ENCODE assay signal across 33 mouse cellular contexts in genomic region chr19:24901666-24902065, GRCm38 (mm10). TPM values are rescaled to one million over a fixed set of nuclear protein-coding genes. Genes with fewer than 3 reads are reported as not detected.
DNase-seq lines count a peak whose midpoint lies in the region; ATAC-seq lines count a peak whose summit lies in the region.
"Had no signal": no experiment of that assay in that cellular context is flagged by ENCODE, and none has a peak within 500 bp of the region (broad histone marks: within the 10 kb centered on the region; RNA-seq: fewer than 3 reads in every experiment).

No protein-coding gene starts in this region.

- H3K36me3 ChIP-seq in hindbrain, embryonic 11.5 days (ENCODE audit: control insufficient read depth, insufficient read depth, low read length) = no peaks in the 10 kb centered on the region
- no peaks in the 10 kb centered on the region for H3K36me3 ChIP-seq in hindbrain, embryonic 16.5 days (ENCODE audit: control insufficient read depth, insufficient read depth, low read length)
- no peaks in the 10 kb centered on the region for H3K36me3 ChIP-seq in midbrain, embryonic 11.5 days (ENCODE audit: control insufficient read depth, insufficient read depth, low read length)
- H3K36me3 ChIP-seq in midbrain, embryonic 14.5 days (ENCODE audit: control insufficient read depth, insufficient read depth, low read length) = no peaks in the 10 kb centered on the region
- H3K36me3 ChIP-seq: embryonic facial prominence, embryonic 13.5 days; forebrain, embryonic 12.5 days; forebrain, embryonic 15.5 days; G1E had no signal

- WGBS in hindbrain, embryonic 11.5 days = 10% methylated on average over 3 of the region's 3 CpGs
- 7% methylated on average over 3 of the region's 3 CpGs for WGBS in hindbrain, embryonic 16.5 days
- 10% methylated on average over 3 of the region's 3 CpGs for WGBS in midbrain, embryonic 11.5 days
- 6% methylated on average over 3 of the region's 3 CpGs for WGBS in midbrain, embryonic 14.5 days

- peak; percentile 66 for DNase-seq in heart, adult 11 months
- DNase-seq in heart, adult 8-10 months (ENCODE audit: low spot score) = no peak
- DNase-seq in hindbrain, embryonic 11.5 days (ENCODE audit: low spot score) = peak; percentile 26
- peak; percentile 90 for DNase-seq in midbrain, embryonic 11.5 days (ENCODE audit: low spot score, missing footprints)
- no peak for DNase-seq in midbrain, embryonic 14.5 days
- DNase-seq in thymus, postnatal 10 days (ENCODE audit: low spot score in 2 of 2) = no peak
- DNase-seq: adrenal gland, postnatal 14 days; cerebellum, adult 11-12 months; cerebellum, adult 8-10 months; cerebellum, postnatal 10 days; cerebellum, postnatal 36 days; gastrocnemius, postnatal 36 days; kidney, adult 2 months had no signal

- no peak for ATAC-seq in hindbrain, embryonic 11.5 days (ENCODE audit: low FRiP score)
- no peak for ATAC-seq in hindbrain, embryonic 16.5 days
- ATAC-seq in midbrain, embryonic 11.5 days (ENCODE audit: low FRiP score) = no peak
- no peak for ATAC-seq in midbrain, embryonic 14.5 days (ENCODE audit: low FRiP score, low TSS enrichment)
- ATAC-seq: forebrain, embryonic 15.5 days; intestine, postnatal 0 days; Patski had no signal

- no peak overlapping the region for H3K9ac ChIP-seq in hindbrain, embryonic 11.5 days (ENCODE audit: low read depth, low read length)
- H3K9ac ChIP-seq in hindbrain, embryonic 16.5 days (ENCODE audit: low read depth, low read length) = no peak overlapping the region
- H3K9ac ChIP-seq in midbrain, embryonic 11.5 days (ENCODE audit: low read length) = no peak overlapping the region
- no peak overlapping the region for H3K9ac ChIP-seq in midbrain, embryonic 14.5 days (replicated peaks; ENCODE audit: low read length)
- H3K9ac ChIP-seq: embryonic facial prominence, embryonic 13.5 days; forebrain, embryonic 12.5 days; forebrain, embryonic 15.5 days; hindbrain, embryonic 14.5 days had no signal

- no peak overlapping the region for H3K27ac ChIP-seq in hindbrain, embryonic 11.5 days (ENCODE audit: low read depth, low read length)
- no peak overlapping the region for H3K27ac ChIP-seq in hindbrain, embryonic 16.5 days (ENCODE audit: low read depth, low read length)
- no peak overlapping the region for H3K27ac ChIP-seq in midbrain, embryonic 11.5 days (ENCODE audit: low read depth, low read length)
- H3K27ac ChIP-seq in midbrain, embryonic 14.5 days (replicated peaks; ENCODE audit: low read depth, low read length) = no peak overlapping the region
- H3K27ac ChIP-seq: embryonic facial prominence, embryonic 13.5 days; forebrain, embryonic 12.5 days; forebrain, embryonic 15.5 days; hindbrain, embryonic 14.5 days had no signal

- no peaks in the 10 kb centered on the region for H3K9me3 ChIP-seq in hindbrain, embryonic 11.5 days (ENCODE audit: control insufficient read depth, low read length)
- H3K9me3 ChIP-seq in hindbrain, embryonic 16.5 days (ENCODE audit: control insufficient read depth, low read length) = no peaks in the 10 kb centered on the region
- H3K9me3 ChIP-seq in midbrain, embryonic 11.5 days (ENCODE audit: control insufficient read depth, low read length) = no peaks in the 10 kb centered on the region
- H3K9me3 ChIP-seq in midbrain, embryonic 14.5 days (ENCODE audit: control insufficient read depth, low read length) = no peaks in the 10 kb centered on the region
- H3K9me3 ChIP-seq: embryonic facial prominence, embryonic 13.5 days; forebrain, embryonic 12.5 days; forebrain, embryonic 15.5 days had no signal

- H3K27me3 ChIP-seq in hindbrain, embryonic 11.5 days (ENCODE audit: control insufficient read depth, insufficient read depth, low read length) = peaks cover 55% of the 10 kb centered on the region
- H3K27me3 ChIP-seq in hindbrain, embryonic 16.5 days (replicated peaks; ENCODE audit: control insufficient read depth, insufficient read depth, low read length) = peaks cover 41% of the 10 kb centered on the region
- H3K27me3 ChIP-seq in midbrain, embryonic 11.5 days (ENCODE audit: control insufficient read depth, insufficient read depth, low read length) = peaks cover 48% of the 10 kb centered on the region
- H3K27me3 ChIP-seq in midbrain, embryonic 14.5 days (ENCODE audit: control insufficient read depth, insufficient read depth, low read length) = peaks cover 63% of the 10 kb centered on the region
- H3K27me3 ChIP-seq: CH12.LX had no signal

- peaks cover 7% of the 10 kb centered on the region for H3K4me1 ChIP-seq in hindbrain, embryonic 11.5 days (replicated peaks; ENCODE audit: control insufficient read depth, insufficient read depth, low read length)
- H3K4me1 ChIP-seq in hindbrain, embryonic 16.5 days (ENCODE audit: control insufficient read depth, insufficient read depth, low read depth, low read length) = peaks cover 17% of the 10 kb centered on the region
- peaks cover 13% of the 10 kb centered on the region for H3K4me1 ChIP-seq in midbrain, embryonic 11.5 days (ENCODE audit: control insufficient read depth, insufficient read depth, low read length)
- peaks cover 18% of the 10 kb centered on the region; the same call in 1 of the 2 replicates for H3K4me1 ChIP-seq in midbrain, embryonic 14.5 days (ENCODE audit: control insufficient read depth, insufficient read depth, low read length)

- H3K4me3 ChIP-seq in hindbrain, embryonic 11.5 days (ENCODE audit: low read depth, low read length) = no peak overlapping the region
- no peak overlapping the region for H3K4me3 ChIP-seq in hindbrain, embryonic 16.5 days (ENCODE audit: low read length)
- no peak overlapping the region for H3K4me3 ChIP-seq in midbrain, embryonic 11.5 days (ENCODE audit: low read depth, low read length)
- H3K4me3 ChIP-seq in midbrain, embryonic 14.5 days (replicated peaks; ENCODE audit: low read depth, low read length) = no peak overlapping the region
- H3K4me3 ChIP-seq: embryonic facial prominence, embryonic 13.5 days; erythroblast, embryonic 14.5 days; forebrain, embryonic 12.5 days; forebrain, embryonic 15.5 days had no signal

- no peak overlapping the region for H3K4me2 ChIP-seq in hindbrain, embryonic 11.5 days (replicated peaks; ENCODE audit: low read depth, low read length)
- H3K4me2 ChIP-seq in hindbrain, embryonic 16.5 days (ENCODE audit: low read length) = no peak overlapping the region
- H3K4me2 ChIP-seq in midbrain, embryonic 11.5 days = no peak overlapping the region
- H3K4me2 ChIP-seq in midbrain, embryonic 14.5 days (ENCODE audit: low read length) = no peak overlapping the region
- H3K4me2 ChIP-seq: embryonic facial prominence, embryonic 13.5 days; forebrain, embryonic 12.5 days; forebrain, embryonic 15.5 days; heart, embryonic 11.5 days; hindbrain, embryonic 14.5 days had no signal

RNA-seq across cellular contexts. Expression of gene Foxd4, which starts 0.7 kb away (rescaled TPM):
- total RNA-seq in heart, adult 8-10 months (2022) = not detected
- 0.14 and 0.20 TPM in 2 replicates for polyA plus RNA-seq in hindbrain, embryonic 11.5 days (2014; fragmentation: Nextera tagmentation; extraction: Ambion mirVana)
- polyA plus RNA-seq in hindbrain, embryonic 16.5 days (2015; fragmentation: Nextera tagmentation; extraction: Ambion mirVana) = 0.27 TPM in 1 of 2 replicates, not detected in the other
- 0.47 and 0.87 TPM in 2 replicates for polyA plus RNA-seq in midbrain, embryonic 11.5 days (2014; fragmentation: Nextera tagmentation; extraction: Ambion mirVana)
- not detected in 2 replicates for polyA plus RNA-seq in midbrain, embryonic 14.5 days (2014; fragmentation: Nextera tagmentation; extraction: Ambion mirVana)
- total RNA-seq: adrenal gland, adult 18-20 months; adrenal gland, postnatal 14 days; adrenal gland, postnatal 4 days; CH12.LX; G1E; gastrocnemius, adult 8-10 months; gastrocnemius, postnatal 36 days; granulocyte monocyte progenitor cell, adult 5-6 weeks; heart, postnatal 25 days; hematopoietic stem cell, adult 5-6 weeks had no signal
- polyA plus RNA-seq: cortical plate, adult 2 months; embryonic facial prominence, embryonic 13.5 days; erythroblast, embryonic 14.5 days; forebrain, embryonic 15.5 days; G1E; heart, embryonic 11.5 days; heart, embryonic 14.5 days; heart, postnatal 0 days; intestine, postnatal 0 days; kidney, adult 2 months had no signal

RNA-seq across cellular contexts. Expression of gene Gm10053, which starts 26.2 kb away (rescaled TPM):
- total RNA-seq in heart, adult 8-10 months (2022) = 1,000 to 10,000 TPM in 1 of 4 experiments, 100 to 1,000 TPM in 3; 952 to 1,033 (median 963) TPM
- polyA plus RNA-seq in hindbrain, embryonic 11.5 days (2014; fragmentation: Nextera tagmentation; extraction: Ambion mirVana) = 244 and 258 TPM in 2 replicates
- 292 and 322 TPM in 2 replicates for polyA plus RNA-seq in hindbrain, embryonic 16.5 days (2015; fragmentation: Nextera tagmentation; extraction: Ambion mirVana)
- polyA plus RNA-seq in midbrain, embryonic 11.5 days (2014; fragmentation: Nextera tagmentation; extraction: Ambion mirVana) = 270 and 273 TPM in 2 replicates
- 252 and 283 TPM in 2 replicates for polyA plus RNA-seq in midbrain, embryonic 14.5 days (2014; fragmentation: Nextera tagmentation; extraction: Ambion mirVana)

RNA-seq across cellular contexts. Expression of gene Pgm5, which starts 40.0 kb away (rescaled TPM):
- 100 to 1,000 TPM; 101 to 108 (median 103) TPM for total RNA-seq in heart, adult 8-10 months (2022)
- polyA plus RNA-seq in hindbrain, embryonic 11.5 days (2014; fragmentation: Nextera tagmentation; extraction: Ambion mirVana) = 0.81 and 1.2 TPM in 2 replicates
- 1.3 and 1.7 TPM in 2 replicates for polyA plus RNA-seq in hindbrain, embryonic 16.5 days (2015; fragmentation: Nextera tagmentation; extraction: Ambion mirVana)
- 0.19 and 0.46 TPM in 2 replicates for polyA plus RNA-seq in midbrain, embryonic 11.5 days (2014; fragmentation: Nextera tagmentation; extraction: Ambion mirVana)
- 0.91 and 1.3 TPM in 2 replicates for polyA plus RNA-seq in midbrain, embryonic 14.5 days (2014; fragmentation: Nextera tagmentation; extraction: Ambion mirVana)
- total RNA-seq: CH12.LX; granulocyte monocyte progenitor cell, adult 5-6 weeks; hematopoietic stem cell, adult 5-6 weeks had no signal
- polyA plus RNA-seq: erythroblast, embryonic 14.5 days; G1E had no signal

RNA-seq across cellular contexts. Expression of gene Cbwd1, which starts 59.7 kb away (rescaled TPM):
- total RNA-seq in heart, adult 8-10 months (2022) = 10 to 100 TPM; 10.2 to 14.4 (median 11.8) TPM
- 24.9 and 25.3 TPM in 2 replicates for polyA plus RNA-seq in hindbrain, embryonic 11.5 days (2014; fragmentation: Nextera tagmentation; extraction: Ambion mirVana)
- 11.3 and 12.7 TPM in 2 replicates for polyA plus RNA-seq in hindbrain, embryonic 16.5 days (2015; fragmentation: Nextera tagmentation; extraction: Ambion mirVana)
- 22.9 and 25.3 TPM in 2 replicates for polyA plus RNA-seq in midbrain, embryonic 11.5 days (2014; fragmentation: Nextera tagmentation; extraction: Ambion mirVana)
- polyA plus RNA-seq in midbrain, embryonic 14.5 days (2014; fragmentation: Nextera tagmentation; extraction: Ambion mirVana) = 12.5 and 15.0 TPM in 2 replicates

Comparison
In these comparisons a context has a peak if more than half of its experiments do, and no peak if none do; other contexts are left out.
1. DNase-seq: peak in heart, adult 11 months (single experiment), hindbrain, embryonic 11.5 days (single experiment) and midbrain, embryonic 11.5 days (single experiment); none in heart, adult 8-10 months (single experiment), midbrain, embryonic 14.5 days (single experiment) and thymus, postnatal 10 days (0 of 2).